Mouse (Mus musculus) stomach, embryonic 14.5 days (tissue): ENCODE measurements around the gene 1700008P02Rik. TPM values are rescaled to one million over a fixed set of nuclear protein-coding genes. Genes with fewer than 3 reads are reported as not detected.
"Not testable (repeated sequence)": the region's sequence is repeated elsewhere in the genome, so short reads cannot be mapped to it uniquely, and the experiment has no call there.

Source experiments
- ATAC-seq: fragments of 200-750 bp; cut with Nextera tagmentation; 2 replicates; pipeline ENCODE4 v1.8.0; 2017; ENCODE audit warnings: low read depth, moderate TSS enrichment; ENCODE audit not compliant: insufficient number of reproducible peaks, insufficient read depth, low FRiP score
- H3K27ac ChIP-seq: fragments of 300-500 bp; sonication (generic); 2 replicates; pipeline ENCODE4 v1.5.1; 2014; ENCODE audit warnings: mild to moderate bottlenecking, low read length, moderate library complexity, mixed read lengths
- H3K27me3 ChIP-seq: fragments of 300-500 bp; sonication (generic); 2 replicates; pipeline ENCODE4 v1.6.1; 2014; ENCODE audit warnings: low read length, control low read depth, mixed read lengths; ENCODE audit not compliant: control insufficient read depth, insufficient read depth
- H3K36me3 ChIP-seq: fragments of 300-500 bp; sonication (generic); 2 replicates; pipeline ENCODE4 v1.6.1; 2014; ENCODE audit warnings: mild to moderate bottlenecking, control low read depth, low read length, moderate library complexity, mixed read lengths; ENCODE audit not compliant: control insufficient read depth, insufficient read depth
- H3K4me1 ChIP-seq: fragments of 300-500 bp; sonication (generic); 2 replicates; pipeline ENCODE4 v1.6.1; 2014; ENCODE audit warnings: low read length, control low read depth, mixed read lengths; ENCODE audit not compliant: control insufficient read depth, insufficient read depth
- H3K4me2 ChIP-seq: fragments of 300-500 bp; sonication (generic); replicated peaks from 2 replicates; pipeline ENCODE4 v1.6.1; 2014; ENCODE audit warnings: low read depth, low read length, control low read depth
- H3K4me3 ChIP-seq: fragments of 300-500 bp; sonication (generic); 2 replicates; pipeline ENCODE4 v1.5.1; 2014; ENCODE audit warnings: low read depth, low read length, control low read depth
- H3K9ac ChIP-seq: fragments of 300-500 bp; sonication (generic); replicated peaks from 2 replicates; pipeline ENCODE4 v1.6.1; 2014; ENCODE audit warnings: low read depth, mild to moderate bottlenecking, control low read depth, low read length, moderate library complexity, mixed read lengths
- H3K9me3 ChIP-seq: fragments of 300-500 bp; sonication (generic); 2 replicates; pipeline ENCODE4 v1.6.1; 2016; ENCODE audit warnings: low read depth, low read length, control low read depth; ENCODE audit not compliant: control insufficient read depth
- WGBS: fragments of 180-500 bp; shearing (Covaris S2); extraction: QIAGEN DNeasy Blood & Tissue Kit; methylation state at CpG from one replicate; pipeline ENCODE4 v1.1.7; 2014; 5-methylcytosine and 5-hydroxymethylcytosine counted together
- polyA plus RNA-seq: library from polyadenylated mRNA; unstranded; fragments of >200 nt; fragmentation: Nextera tagmentation; extraction: Ambion mirVana; gene quantifications from 2 replicates; pipeline ENCODE4 v1.2.1, GENCODE M21; 2014

1700008P02Rik gene
- polyA plus RNA-seq: not detected in 2 replicates

- H3K9ac ChIP-seq: no peak within 1 kb of the TSS
- no peaks in the 10 kb centered on the region for H3K4me1 ChIP-seq
- 90% methylated on average over 7 of the region's 7 CpGs for WGBS
- H3K9me3 ChIP-seq: no peaks in the 10 kb centered on the region
- no peaks in the 10 kb centered on the region for H3K27me3 ChIP-seq
- no peak within 1 kb of the TSS for H3K27ac ChIP-seq
- no peak for ATAC-seq
- no peak within 1 kb of the TSS for H3K4me3 ChIP-seq
- no peaks in the 10 kb centered on the region for H3K36me3 ChIP-seq
- H3K4me2 ChIP-seq: no peak within 1 kb of the TSS
These were observed at the start of gene 1700008P02Rik for GRCm38 (mm10) chr3:6620343-6620742. 1700008P02Rik (minus strand) TSS chr3:6620443.

GRCm38 (mm10) chr3:6649411-6649810 is 29.2 kb upstream of the 1700008P02Rik start:
- 74% methylated on average over 2 of the region's 2 CpGs for WGBS
- Histone ChIP-seq H3K4me3 (no peak overlapping the region), H3K9ac (no peak overlapping the region), H3K9me3 (no peaks in the 10 kb centered on the region), H3K4me2 (no peak overlapping the region), H3K27ac (no peak overlapping the region), H3K36me3 (no peaks in the 10 kb centered on the region), H3K4me1 (no peaks in the 10 kb centered on the region), H3K27me3 (no peaks in the 10 kb centered on the region)
- no peak for ATAC-seq

- H3K4me1 ChIP-seq, H3K36me3 ChIP-seq, H3K27me3 ChIP-seq, H3K4me2 ChIP-seq, H3K4me3 ChIP-seq, ATAC-seq, H3K9ac ChIP-seq, H3K9me3 ChIP-seq, H3K27ac ChIP-seq: not testable (repeated sequence)
These were observed 17.9 kb upstream of the 1700008P02Rik start for GRCm38 (mm10) chr3:6638151-6638550.

GRCm38 (mm10) chr3:6634256-6634655 is 14.0 kb upstream of the 1700008P02Rik start:
- H3K9ac ChIP-seq: no peak overlapping the region
- H3K27ac ChIP-seq: no peak overlapping the region
- H3K9me3 ChIP-seq: no peaks in the 10 kb centered on the region
- no peak overlapping the region for H3K4me2 ChIP-seq
- H3K27me3 ChIP-seq: no peaks in the 10 kb centered on the region
- H3K4me3 ChIP-seq: no peak overlapping the region
- no peaks in the 10 kb centered on the region for H3K4me1 ChIP-seq
- no peaks in the 10 kb centered on the region for H3K36me3 ChIP-seq
- no peak for ATAC-seq

GRCm38 (mm10) chr3:6617881-6618280 is 2.4 kb downstream of the 1700008P02Rik start:
- no peaks in the 10 kb centered on the region for H3K4me1 ChIP-seq
- H3K4me3 ChIP-seq: no peak overlapping the region
- no peak overlapping the region for H3K4me2 ChIP-seq
- ATAC-seq: no peak
- H3K27me3 ChIP-seq: no peaks in the 10 kb centered on the region
- H3K27ac ChIP-seq: no peak overlapping the region
- H3K9me3 ChIP-seq: no peaks in the 10 kb centered on the region
- no peak overlapping the region for H3K9ac ChIP-seq
- no peaks in the 10 kb centered on the region for H3K36me3 ChIP-seq
